Mouse (Mus musculus) layer of hippocampus, adult 11-12 months (tissue): ENCODE results near the gene Slc25a13.
A peak's percentile ranks its signal among the peaks of the same experiment; 100 is the strongest.

Experiments used
- DNase-seq: peaks from one replicate; pipeline ENCODE4 v3.0.0; 2022; ENCODE audit warnings: low spot score

Gene Slc25a13

DNA sequence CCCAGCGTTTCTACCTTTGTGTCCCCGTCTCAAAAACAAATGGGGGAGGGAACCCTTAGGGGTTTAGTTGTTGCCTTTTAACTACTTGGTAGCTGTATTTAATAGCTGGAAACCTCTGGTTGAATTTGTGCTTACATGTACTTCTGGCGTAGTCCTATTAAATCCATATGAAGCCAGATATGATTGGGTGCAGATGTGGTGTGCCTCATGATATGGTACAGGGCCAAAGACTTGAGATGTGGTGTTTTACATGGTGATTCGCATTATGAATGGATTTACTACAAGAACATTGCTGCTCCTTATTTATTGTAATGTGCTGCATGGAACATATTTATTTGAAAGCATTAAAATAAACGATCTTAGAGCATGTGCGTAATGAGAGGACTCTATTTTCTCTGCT lies 189.3 kb downstream of the Slc25a13 start:
- no peak for DNase-seq

DNA sequence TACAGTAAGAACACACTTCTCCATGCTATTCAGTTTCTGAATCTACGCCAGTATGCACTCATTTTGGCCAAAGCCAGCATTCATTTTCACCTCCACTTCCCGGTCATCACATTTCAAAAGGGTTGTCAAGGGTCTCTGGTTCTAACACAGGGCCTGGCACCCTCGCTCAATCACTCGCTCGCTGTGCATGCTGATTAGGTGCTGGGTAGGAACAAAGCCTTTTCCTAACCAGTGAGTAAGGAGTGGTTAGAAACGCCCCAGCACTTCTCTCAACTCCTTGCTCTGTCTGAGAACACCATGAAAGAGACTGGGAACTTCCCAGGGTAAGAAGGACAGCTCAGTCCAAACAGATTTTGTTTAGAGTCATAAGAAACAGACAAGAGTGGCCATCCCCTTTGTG lies 193.0 kb downstream of the Slc25a13 start:
- DNase-seq: no peak

DNA sequence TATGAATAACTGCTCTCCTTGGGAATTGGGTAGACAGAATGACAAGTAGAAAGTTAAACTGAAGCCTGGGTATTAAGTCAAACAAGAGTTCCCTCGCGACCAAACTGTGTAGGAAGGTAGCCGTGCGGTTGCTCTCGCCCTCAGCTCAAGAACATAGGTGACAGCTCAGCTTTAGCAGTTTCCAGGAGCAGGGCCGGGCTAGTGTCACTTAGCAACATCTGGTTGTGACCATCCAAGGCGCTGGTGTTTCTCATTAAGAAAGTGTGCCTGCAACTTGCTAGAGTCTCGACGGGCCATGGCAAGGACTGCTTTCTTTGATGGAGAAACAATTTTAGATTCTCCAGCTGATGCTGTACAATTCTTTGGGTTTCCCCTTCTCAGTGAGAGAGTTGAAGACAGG lies 200.0 kb downstream of the Slc25a13 start:
- no peak for DNase-seq

DNA sequence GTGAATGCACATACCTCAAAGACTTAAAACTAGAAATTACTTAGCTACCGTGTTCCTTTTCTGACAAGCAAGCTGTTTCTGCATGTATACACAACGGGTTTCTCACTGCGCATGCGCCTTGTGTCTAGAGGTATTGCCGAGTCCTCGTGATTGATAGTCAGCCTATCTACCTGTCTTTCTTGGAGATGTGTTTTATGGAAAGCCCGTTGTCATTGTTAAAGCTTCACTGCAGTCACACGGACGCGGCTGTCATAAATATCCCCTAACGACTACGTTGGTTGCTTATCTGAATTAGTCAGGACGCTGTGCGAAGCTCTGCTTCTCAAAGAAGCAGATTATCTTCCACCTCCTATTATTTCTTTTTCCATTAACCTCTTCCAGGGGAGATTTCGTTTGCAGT lies 201.4 kb downstream of the Slc25a13 start:
- DNase-seq: no peak

DNA sequence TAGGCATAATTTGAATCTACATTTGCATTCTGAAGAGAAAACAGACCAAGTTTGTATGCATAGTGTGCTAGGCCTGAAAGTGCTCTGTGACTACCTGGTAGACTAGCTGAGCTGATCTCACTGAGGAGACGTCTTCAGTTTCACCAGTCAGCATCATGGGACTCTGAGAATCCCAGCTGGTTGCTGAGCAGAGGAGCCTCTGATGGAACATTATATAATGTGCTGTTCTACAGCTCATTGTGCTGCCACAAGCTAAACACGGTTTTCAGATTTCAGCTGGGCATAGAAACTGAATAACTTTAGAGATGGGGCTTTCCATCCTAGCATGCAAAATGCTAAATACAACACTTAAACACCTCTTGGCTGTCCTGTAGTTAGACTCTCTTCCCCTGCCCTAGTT lies 205.6 kb downstream of the Slc25a13 start:
- no peak for DNase-seq

DNA sequence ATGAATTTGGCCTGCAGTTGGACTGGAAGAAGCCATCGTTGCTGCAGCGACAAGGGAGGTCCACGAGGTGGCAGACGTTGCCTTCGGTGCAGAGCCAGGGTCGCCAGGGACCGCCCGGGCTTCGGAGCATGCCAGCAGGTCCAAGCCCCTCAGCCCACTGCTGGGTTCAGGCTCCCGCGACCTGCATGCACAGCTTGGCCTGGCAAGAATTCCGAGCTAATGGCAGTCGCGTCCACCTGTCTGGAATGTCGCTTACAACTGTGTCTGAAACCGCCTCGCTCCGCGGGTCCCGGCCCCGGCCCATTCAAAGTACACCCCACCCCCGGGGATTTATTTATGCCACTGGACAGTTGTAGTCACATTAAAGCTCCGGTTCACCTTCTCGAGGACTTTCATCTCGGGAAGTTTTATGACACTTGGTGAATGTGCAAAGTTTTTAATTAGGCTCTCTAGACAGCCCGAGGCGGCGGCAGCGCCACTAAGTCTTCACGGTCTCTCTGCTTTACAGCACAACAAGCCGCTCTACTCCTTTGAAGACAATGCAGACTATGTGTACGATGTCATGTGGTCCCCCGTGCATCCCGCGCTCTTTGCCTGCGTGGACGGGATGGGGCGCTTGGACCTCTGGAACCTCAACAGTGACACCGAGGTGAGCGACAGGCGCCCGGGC lies 211.1 kb downstream of the Slc25a13 start:
- DNase-seq: peak; percentile 72

DNA sequence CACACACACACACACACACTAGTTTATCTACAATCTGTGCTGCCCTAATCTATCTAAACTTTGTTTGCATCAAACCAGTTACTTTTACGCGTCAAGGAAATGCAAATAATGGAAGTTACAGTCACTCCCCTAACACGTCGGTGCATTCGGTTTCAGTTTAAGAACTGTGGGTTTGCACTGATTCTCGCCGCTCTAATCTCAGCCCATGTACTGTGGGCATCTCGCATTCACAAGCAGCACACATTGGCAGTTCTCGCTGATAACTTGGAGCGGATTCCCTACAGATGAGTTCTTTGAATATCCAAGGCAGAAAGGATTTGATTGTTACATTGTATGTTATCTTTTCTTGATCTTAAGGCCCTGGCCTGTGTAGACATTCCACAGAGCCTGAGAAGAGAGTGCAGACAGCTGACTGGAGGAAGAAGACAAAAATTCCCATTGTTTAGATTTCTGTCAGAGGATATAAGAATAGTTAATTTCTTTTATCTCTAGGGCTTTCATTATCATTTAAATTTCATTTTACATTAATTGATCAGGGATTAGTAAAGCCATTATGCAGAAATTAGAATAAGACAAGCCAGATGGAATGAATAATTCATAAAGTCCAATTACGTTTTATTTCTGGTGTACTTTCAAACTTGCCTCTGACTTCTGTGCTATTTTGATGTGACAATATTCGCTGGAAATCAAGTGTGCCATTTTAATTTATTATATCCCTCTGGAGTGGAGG lies 212.1 kb downstream of the Slc25a13 start:
- no peak for DNase-seq

DNA sequence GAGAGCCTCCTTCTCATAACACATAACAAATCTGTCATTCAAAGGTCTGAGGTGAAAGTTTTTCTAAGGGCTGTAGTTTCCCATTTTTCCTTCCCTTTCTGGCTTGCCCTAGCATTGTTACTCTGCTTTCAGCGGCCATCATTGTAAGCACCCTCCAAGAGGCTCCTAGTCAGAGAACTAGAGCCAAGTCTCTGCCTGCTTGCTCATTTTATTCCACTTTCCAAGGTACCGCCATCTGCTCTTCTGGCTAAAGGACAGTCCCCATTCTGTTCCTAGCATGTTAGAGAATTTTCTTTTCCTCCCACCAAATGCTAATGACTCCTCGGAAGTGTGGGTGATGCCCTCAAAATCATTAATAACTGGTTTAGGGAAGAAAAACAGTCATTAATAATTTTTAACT lies 214.9 kb downstream of the Slc25a13 start:
- no peak for DNase-seq

DNA sequence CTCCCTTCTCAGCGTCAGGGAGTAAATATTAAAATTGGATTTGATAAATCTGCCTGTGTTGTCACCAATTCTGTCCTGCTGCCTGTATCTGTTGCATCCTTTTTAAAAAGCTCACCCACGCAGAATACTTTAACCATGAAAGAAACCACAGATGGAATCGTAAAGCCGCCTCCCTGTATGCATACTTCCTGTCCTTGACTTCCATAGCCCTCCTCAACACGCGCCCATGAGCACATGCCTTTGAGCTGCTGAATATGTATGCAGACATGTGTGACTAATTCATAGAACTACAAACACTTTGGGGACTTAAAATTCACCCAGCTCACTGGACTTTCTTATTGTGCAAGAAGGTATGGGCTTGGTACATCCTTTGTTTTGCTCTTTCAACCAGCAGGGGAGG lies 219.4 kb downstream of the Slc25a13 start:
- DNase-seq: no peak

DNA sequence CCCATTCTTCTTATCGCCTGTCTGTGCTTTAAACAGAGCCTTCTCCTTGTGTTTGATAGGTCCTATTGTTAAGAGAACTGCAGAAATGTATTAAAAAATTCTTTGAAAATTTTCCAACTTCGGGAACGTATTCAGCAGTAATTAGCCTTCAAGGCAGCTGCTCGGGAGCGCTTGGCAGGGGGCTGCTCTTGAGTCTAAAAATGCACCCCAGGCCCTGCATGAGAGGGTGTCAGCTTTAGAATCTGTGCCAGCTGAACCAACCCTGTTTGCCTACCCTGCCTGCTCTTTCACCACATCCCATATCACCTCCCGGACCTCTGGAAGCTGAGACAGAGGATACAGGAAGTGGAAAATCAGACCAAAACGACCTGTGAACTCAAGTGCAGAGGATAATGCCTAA lies 223.9 kb downstream of the Slc25a13 start:
- DNase-seq: no peak

DNA sequence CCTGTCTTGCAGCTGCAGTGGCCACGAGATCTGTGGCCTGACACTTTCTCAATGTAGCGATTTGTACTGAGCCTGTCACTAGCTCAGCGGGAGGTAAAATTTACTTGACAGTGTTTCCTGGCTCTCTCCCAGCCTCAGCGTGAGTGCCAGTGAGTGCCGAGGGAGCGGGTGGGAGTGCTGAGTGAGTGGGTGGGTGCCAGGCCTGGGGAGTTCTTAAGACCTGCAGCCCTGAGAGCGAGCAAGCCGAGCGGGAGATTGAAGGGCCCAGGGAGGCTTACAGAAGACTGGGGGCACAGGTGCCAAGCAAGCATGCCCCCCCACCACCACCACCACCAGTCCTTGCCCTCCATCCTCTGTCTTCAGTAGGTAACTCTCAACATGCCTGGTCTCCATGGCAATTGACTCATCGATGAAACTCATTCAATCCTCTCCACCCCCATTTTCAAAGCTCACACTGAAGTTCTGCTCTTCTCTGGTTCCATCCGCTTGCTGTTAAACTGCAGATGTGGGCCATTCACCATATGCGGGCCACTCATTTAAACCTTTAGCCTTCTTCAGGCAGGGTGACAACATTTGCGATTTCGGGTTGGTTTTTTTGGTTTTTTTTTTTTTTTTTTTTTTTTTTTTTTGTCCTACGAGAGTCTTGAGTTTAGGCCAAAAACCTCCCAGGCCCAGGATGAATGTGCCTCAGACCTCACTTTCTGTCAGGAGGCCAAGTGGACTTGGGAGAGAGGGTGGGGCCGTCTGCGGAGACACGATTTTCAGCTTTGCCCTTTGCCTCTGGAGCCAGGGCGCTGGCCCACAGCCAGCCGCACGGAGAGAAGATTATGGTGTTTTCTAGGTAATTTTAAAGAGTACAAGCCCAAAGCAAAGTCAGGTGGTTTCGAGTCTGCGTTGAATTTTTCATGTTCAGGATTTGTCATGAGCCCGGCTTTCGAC lies 224.9 kb downstream of the Slc25a13 start:
- DNase-seq: peak; percentile 40

DNA sequence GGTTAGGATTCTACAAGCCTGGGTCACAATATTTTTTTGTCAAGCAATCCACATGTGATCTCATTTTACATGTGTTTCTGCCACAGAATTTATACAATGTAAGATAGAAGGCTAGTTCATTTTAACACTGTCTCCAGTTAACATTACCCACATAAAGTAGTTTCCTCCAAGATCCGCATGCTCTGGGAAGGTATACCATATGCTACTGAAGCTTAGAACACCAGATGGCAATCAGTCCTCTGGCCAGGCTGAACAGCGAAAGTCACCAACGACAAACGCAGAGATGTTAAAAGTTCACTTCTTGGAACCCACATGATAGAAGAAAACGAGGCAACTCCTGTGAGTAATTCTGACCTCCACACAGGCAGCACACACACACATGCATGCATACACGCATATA lies 225.7 kb downstream of the Slc25a13 start:
- DNase-seq: no peak
